Mouse (Mus musculus) heart, adult 2 months (tissue): ENCODE results near the gene Slc7a8.

Experiments
- CTCF ChIP-seq: fragments of 200-600 bp; IDR thresholded peaks from 2 replicates; pipeline ENCODE4 v1.8.1; 2022; ENCODE audit warnings: antibody characterized with exemption, mild to moderate bottlenecking, moderate library complexity
- EP300 ChIP-seq: fragments of 200-500 bp; IDR thresholded peaks from 2 replicates; pipeline ENCODE4 v1.6.1; 2011; ENCODE audit warnings: low read depth, low read length, control low read depth; ENCODE audit not compliant: insufficient read depth
- POLR2A ChIP-seq: fragments of 200-500 bp; IDR thresholded peaks from 2 replicates; pipeline ENCODE4 v1.6.1; 2011; ENCODE audit warnings: mild to moderate bottlenecking, low read depth, low read length, control low read depth; ENCODE audit not compliant: insufficient read depth

GRCm38 (mm10) chr14:54705844-54706243, 75.9 kb downstream of the Slc7a8 start:
- TF ChIP-seq POLR2A (no peak), CTCF (no peak), EP300 (no peak)
